Mouse (Mus musculus) neural tube, embryonic 14.5 days (tissue): ENCODE data around the gene Frmd4a. TPM values are rescaled to one million over a fixed set of nuclear protein-coding genes. Genes with fewer than 3 reads are reported as not detected.
A peak's percentile ranks its signal among the peaks of the same experiment; 100 is the strongest.

Experiments
- ATAC-seq: fragments of 200-750 bp; cut with Nextera tagmentation; 2 replicates; pipeline ENCODE4 v1.8.0; 2017; ENCODE audit warnings: low read depth, mild to moderate bottlenecking, moderate TSS enrichment, moderate library complexity
- H3K27ac ChIP-seq: fragments of 300-500 bp; sonication (generic); 2 replicates; pipeline ENCODE4 v1.5.1; 2014; ENCODE audit warnings: low read depth, mild to moderate bottlenecking, control low read depth, low read length, moderate library complexity, mixed read lengths
- H3K27me3 ChIP-seq: fragments of 300-500 bp; sonication (generic); 2 replicates; pipeline ENCODE4 v1.6.1; 2014; ENCODE audit warnings: low read length; ENCODE audit not compliant: control insufficient read depth, insufficient read depth
- H3K36me3 ChIP-seq: fragments of 300-500 bp; sonication (generic); 2 replicates; pipeline ENCODE4 v1.6.1; 2014; ENCODE audit warnings: low read length, mixed read lengths; ENCODE audit not compliant: control insufficient read depth, insufficient read depth
- H3K4me1 ChIP-seq: fragments of 300-500 bp; sonication (generic); 2 replicates; pipeline ENCODE4 v1.6.1; 2014; ENCODE audit warnings: low read length; ENCODE audit not compliant: control insufficient read depth, insufficient read depth
- H3K4me2 ChIP-seq: fragments of 300-500 bp; sonication (generic); 2 replicates; pipeline ENCODE4 v1.6.1; 2014; ENCODE audit warnings: mild to moderate bottlenecking, low read depth, low read length, control low read depth
- H3K4me3 ChIP-seq: fragments of 300-500 bp; sonication (generic); 2 replicates; pipeline ENCODE4 v1.5.1; 2014; ENCODE audit warnings: low read depth, low read length, control low read depth, mixed read lengths
- H3K9ac ChIP-seq: fragments of 300-500 bp; sonication (generic); replicated peaks from 2 replicates; pipeline ENCODE4 v1.6.1; 2014; ENCODE audit warnings: low read depth, mild to moderate bottlenecking, control low read depth, low read length, mixed read lengths
- H3K9me3 ChIP-seq: fragments of 300-500 bp; sonication (generic); 2 replicates; pipeline ENCODE4 v1.6.1; 2016; ENCODE audit warnings: low read length; ENCODE audit not compliant: control insufficient read depth
- WGBS: fragments of 180-500 bp; shearing (Covaris S2); extraction: QIAGEN DNeasy Blood & Tissue Kit; methylation state at CpG from one replicate; pipeline ENCODE4 v1.1.7; 2014; 5-methylcytosine and 5-hydroxymethylcytosine counted together
- polyA plus RNA-seq: library from polyadenylated mRNA; unstranded; fragments of >200 nt; fragmentation: Nextera tagmentation; extraction: Ambion mirVana; gene quantifications from 2 replicates; pipeline ENCODE4 v1.2.1, GENCODE M21; 2014

Frmd4a gene
- polyA plus RNA-seq, 1 experiment from 2014 or later, result 67.4 TPM

- H3K36me3 ChIP-seq, result no peaks in the 10 kb centered on the region
- H3K4me1 ChIP-seq, result no peaks in the 10 kb centered on the region
- no peaks in the 10 kb centered on the region for H3K9me3 ChIP-seq
- H3K9ac ChIP-seq, result no peak overlapping the region
- H3K27me3 ChIP-seq, result no peaks in the 10 kb centered on the region
- no peak overlapping the region for H3K4me3 ChIP-seq
- 53% methylated on average over 7 of the region's 7 CpGs for WGBS
- H3K27ac ChIP-seq, result no peak overlapping the region
- H3K4me2 ChIP-seq, result no peak overlapping the region
- no peak for ATAC-seq
Observed at GRCm38 (mm10) chr2:4113303-4113920, 95.9 kb downstream of the Frmd4a start.

- WGBS, result 32% methylated on average over 9 of the region's 9 CpGs
- ATAC-seq, result peak; percentile 82; the same call in 1 of the 2 replicates
- no peaks in the 10 kb centered on the region for H3K4me1 ChIP-seq
- no peak overlapping the region for H3K9ac ChIP-seq
- no peak overlapping the region for H3K27ac ChIP-seq
- no peaks in the 10 kb centered on the region for H3K36me3 ChIP-seq
- no peaks in the 10 kb centered on the region for H3K27me3 ChIP-seq
- no peak overlapping the region for H3K4me3 ChIP-seq
- no peak overlapping the region for H3K4me2 ChIP-seq
- H3K9me3 ChIP-seq, result no peaks in the 10 kb centered on the region
Observed at GRCm38 (mm10) chr2:4119678-4120458, 102.4 kb downstream of the Frmd4a start.

- Histone ChIP-seq H3K27me3 (no peaks in the 10 kb centered on the region), H3K9ac (no peak overlapping the region), H3K4me2 (no peak overlapping the region), H3K4me3 (no peak overlapping the region), H3K27ac (no peak overlapping the region), H3K9me3 (no peaks in the 10 kb centered on the region), H3K36me3 (no peaks in the 10 kb centered on the region), H3K4me1 (no peaks in the 10 kb centered on the region)
- 79% methylated on average over 4 of the region's 4 CpGs for WGBS
- ATAC-seq, result no peak
Observed at GRCm38 (mm10) chr2:4131216-4131615, 113.7 kb downstream of the Frmd4a start.

GRCm38 (mm10) chr2:4137493-4137892 lies 120.0 kb downstream of the Frmd4a start:
- H3K9me3 ChIP-seq, result no peaks in the 10 kb centered on the region
- no peak overlapping the region for H3K9ac ChIP-seq
- no peak overlapping the region for H3K27ac ChIP-seq
- no peaks in the 10 kb centered on the region for H3K4me1 ChIP-seq
- H3K27me3 ChIP-seq, result no peaks in the 10 kb centered on the region
- WGBS, result 82% methylated on average over 3 of the region's 3 CpGs
- ATAC-seq, result no peak
- no peak overlapping the region for H3K4me3 ChIP-seq
- no peak overlapping the region for H3K4me2 ChIP-seq
- H3K36me3 ChIP-seq, result no peaks in the 10 kb centered on the region

- H3K4me2 ChIP-seq, result no peak overlapping the region
- no peaks in the 10 kb centered on the region for H3K36me3 ChIP-seq
- H3K4me3 ChIP-seq, result no peak overlapping the region
- no peak overlapping the region for H3K27ac ChIP-seq
- no peak for ATAC-seq
- H3K9ac ChIP-seq, result no peak overlapping the region
- no peaks in the 10 kb centered on the region for H3K27me3 ChIP-seq
- H3K9me3 ChIP-seq, result no peaks in the 10 kb centered on the region
- 52% methylated on average over 4 of the region's 4 CpGs for WGBS
- no peaks in the 10 kb centered on the region for H3K4me1 ChIP-seq
Observed at GRCm38 (mm10) chr2:4142221-4142950, 124.9 kb downstream of the Frmd4a start.

- H3K4me2 ChIP-seq, result no peak overlapping the region
- no peak overlapping the region for H3K9ac ChIP-seq
- WGBS, result 86% methylated on average over 4 of the region's 4 CpGs
- no peak overlapping the region for H3K27ac ChIP-seq
- no peaks in the 10 kb centered on the region for H3K27me3 ChIP-seq
- H3K4me3 ChIP-seq, result no peak overlapping the region
- H3K9me3 ChIP-seq, result no peaks in the 10 kb centered on the region
- H3K36me3 ChIP-seq, result no peaks in the 10 kb centered on the region
- no peak for ATAC-seq
- no peaks in the 10 kb centered on the region for H3K4me1 ChIP-seq
Observed at GRCm38 (mm10) chr2:4144424-4144823, 126.9 kb downstream of the Frmd4a start.

GRCm38 (mm10) chr2:4152521-4153040 lies 135.1 kb downstream of the Frmd4a start:
- Histone ChIP-seq H3K27me3 (no peaks in the 10 kb centered on the region), H3K9me3 (no peaks in the 10 kb centered on the region), H3K4me3 (peak overlapping the region; percentile 37), H3K9ac (peak overlapping the region; percentile 50), H3K4me2 (peak overlapping the region; percentile 55), H3K36me3 (no peaks in the 10 kb centered on the region), H3K4me1 (peaks cover 17% of the 10 kb centered on the region; the same call in 1 of the 2 replicates), H3K27ac (peak overlapping the region; percentile 88)
- ATAC-seq, result peak; percentile 32
- 4% methylated on average over 14 of the region's 14 CpGs for WGBS

- no peaks in the 10 kb centered on the region for H3K9me3 ChIP-seq
- H3K4me3 ChIP-seq, result peak overlapping the region; percentile 37
- no peaks in the 10 kb centered on the region for H3K36me3 ChIP-seq
- H3K4me1 ChIP-seq, result peaks cover 17% of the 10 kb centered on the region; the same call in 1 of the 2 replicates
- H3K9ac ChIP-seq, result peak overlapping the region; percentile 50
- H3K27me3 ChIP-seq, result no peaks in the 10 kb centered on the region
- peak; percentile 60 for ATAC-seq
- under 1% methylated on average over 16 of the region's 16 CpGs for WGBS
- peak overlapping the region; percentile 55 for H3K4me2 ChIP-seq
- H3K27ac ChIP-seq, result peak overlapping the region; percentile 88
Observed at GRCm38 (mm10) chr2:4153131-4153631, 135.7 kb downstream of the Frmd4a start.
